Mouse (Mus musculus): ENCODE measurements around the gene Serpina3k.
"Not testable (repeated sequence)": the region's sequence is repeated elsewhere in the genome, so short reads cannot be mapped to it uniquely, and the experiment has no call there.

Serpina3k gene

GRCm38 (mm10) chr12:104391057-104391456 is 52.8 kb downstream of the Serpina3k start:
- not testable (repeated sequence) for DNase-seq (ENCODE audit: low spot score)
